Mouse (Mus musculus): ENCODE measurements around the gene Tfap4.

GRCm38 (mm10) chr16:4522879-4523278 lies 36.8 kb downstream of the Tfap4 start:
- TF ChIP-seq CTCF (IDR thresholded peaks at IDR 0.05; ENCODE audit: low read depth), result no peak
- no peak for TF ChIP-seq EP300 (IDR thresholded peaks at IDR 0.05; ENCODE audit: low read depth)

Measured in liver, embryonic 14.5 days (tissue).